Mouse (Mus musculus): ENCODE data around the gene Dlg3. TPM values are rescaled to one million over a fixed set of nuclear protein-coding genes. Genes with fewer than 3 reads are reported as not detected.

Gene Dlg3
- total and polyA plus RNA-seq, 3 experiments, result 0.05 TPM; not detected in 2

DNA sequence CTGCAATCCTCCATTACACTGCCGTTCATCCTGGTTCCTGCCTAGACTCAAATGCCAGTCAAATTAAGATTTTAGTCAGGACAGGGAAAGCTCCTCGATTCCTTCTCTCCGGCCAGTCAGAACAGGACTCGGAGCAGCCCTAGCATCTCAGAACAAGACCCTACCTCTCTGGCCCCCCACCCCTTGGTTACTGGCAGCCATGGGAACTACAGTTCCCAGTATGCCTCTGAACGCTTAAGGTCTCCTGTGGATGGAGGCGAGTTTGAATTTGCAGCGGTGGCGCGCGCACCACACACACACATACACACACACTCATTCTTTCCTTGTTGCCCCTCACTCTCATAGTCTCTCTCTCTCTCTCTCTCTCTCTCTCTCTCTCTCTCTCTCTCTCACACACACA is 28.1 kb upstream of the Dlg3 start:
- no peak overlapping the region for H3K4me3 ChIP-seq (ENCODE audit: low read depth, low read length)
- no peak for DNase-seq (ENCODE audit: low spot score)
- TF ChIP-seq POLR2AphosphoS5 (IDR thresholded peaks at IDR 0.05; ENCODE audit: insufficient replicate concordance, low read depth, low read length) (no peak), CTCF (IDR thresholded peaks at IDR 0.05; ENCODE audit: low read depth, low read length) (no peak), GATA1 (IDR thresholded peaks at IDR 0.05; ENCODE audit: borderline replicate concordance, low read length) (no peak), GATA2 (IDR thresholded peaks at IDR 0.05; ENCODE audit: borderline replicate concordance, low read depth, low read length) (no peak), TAL1 (conservative IDR thresholded peaks at IDR 0.05; ENCODE audit: low read depth, low read length) (no peak)
- no peaks in the 10 kb centered on the region for H3K9me3 ChIP-seq (replicated peaks)
- no peaks in the 10 kb centered on the region for H3K36me3 ChIP-seq (replicated peaks)
- no peak for ATAC-seq (ENCODE audit: extremely low read depth, insufficient number of reproducible peaks, low FRiP score, poor library complexity, severe bottlenecking)
- no peaks in the 10 kb centered on the region for H3K4me1 ChIP-seq (ENCODE audit: insufficient read depth, low read depth, low read length)
- no peaks in the 10 kb centered on the region for H3K27me3 ChIP-seq (ENCODE audit: insufficient read depth, low read length)

DNA sequence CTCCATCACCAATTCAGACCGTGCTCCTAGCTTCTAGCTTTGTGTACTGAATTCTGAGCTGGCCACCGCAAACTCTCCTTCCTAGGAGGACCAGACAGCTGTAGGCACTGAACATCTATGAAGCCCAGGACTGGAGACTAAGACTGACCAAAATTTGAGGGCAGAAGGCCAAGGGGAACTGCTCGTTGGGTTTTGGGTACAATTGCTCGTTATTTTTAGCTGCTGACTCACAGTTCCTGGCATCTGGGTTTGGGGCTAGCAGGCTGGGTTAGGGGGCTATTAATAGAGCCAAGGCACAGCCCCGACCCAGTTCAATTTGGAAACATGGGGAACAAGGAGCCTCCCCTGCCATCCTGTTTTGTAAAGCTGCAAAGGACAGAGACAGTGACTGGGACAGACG is 26.7 kb upstream of the Dlg3 start:
- Histone ChIP-seq H3K4me3 (ENCODE audit: low read depth, low read length) (no peak overlapping the region), H3K4me1 (ENCODE audit: insufficient read depth, low read depth, low read length) (no peaks in the 10 kb centered on the region), H3K36me3 (replicated peaks) (no peaks in the 10 kb centered on the region), H3K9me3 (replicated peaks) (no peaks in the 10 kb centered on the region), H3K27me3 (ENCODE audit: insufficient read depth, low read length) (no peaks in the 10 kb centered on the region)
- ATAC-seq (ENCODE audit: extremely low read depth, insufficient number of reproducible peaks, low FRiP score, poor library complexity, severe bottlenecking), result no peak
- TF ChIP-seq POLR2AphosphoS5 (IDR thresholded peaks at IDR 0.05; ENCODE audit: insufficient replicate concordance, low read depth, low read length) (no peak), GATA2 (IDR thresholded peaks at IDR 0.05; ENCODE audit: borderline replicate concordance, low read depth, low read length) (no peak), CTCF (IDR thresholded peaks at IDR 0.05; ENCODE audit: low read depth, low read length) (no peak), TAL1 (conservative IDR thresholded peaks at IDR 0.05; ENCODE audit: low read depth, low read length) (no peak), GATA1 (IDR thresholded peaks at IDR 0.05; ENCODE audit: borderline replicate concordance, low read length) (no peak)
- no peak for DNase-seq (ENCODE audit: low spot score)

GRCm38 (mm10) chrX:100741940-100742339 is 25.6 kb upstream of the Dlg3 start:
- Histone ChIP-seq H3K4me1 (ENCODE audit: insufficient read depth, low read depth, low read length) (no peaks in the 10 kb centered on the region), H3K4me3 (ENCODE audit: low read depth, low read length) (no peak overlapping the region), H3K9me3 (replicated peaks) (no peaks in the 10 kb centered on the region), H3K27me3 (ENCODE audit: insufficient read depth, low read length) (no peaks in the 10 kb centered on the region), H3K36me3 (replicated peaks) (no peaks in the 10 kb centered on the region)
- ATAC-seq (ENCODE audit: extremely low read depth, insufficient number of reproducible peaks, low FRiP score, poor library complexity, severe bottlenecking), result no peak
- DNase-seq (ENCODE audit: low spot score), result peak; percentile 4
- TF ChIP-seq CTCF (IDR thresholded peaks at IDR 0.05; ENCODE audit: low read depth, low read length) (peak; percentile 15; the same call in 1 of the 2 replicates), GATA1 (IDR thresholded peaks at IDR 0.05; ENCODE audit: borderline replicate concordance, low read length) (no peak)

GRCm38 (mm10) chrX:100765855-100766254 is 1.7 kb upstream of the Dlg3 start:
- H3K36me3 ChIP-seq (replicated peaks), result no peaks in the 10 kb centered on the region
- H3K4me3 ChIP-seq (ENCODE audit: low read depth, low read length), result no peak overlapping the region
- no peak for DNase-seq (ENCODE audit: low spot score)

DNA sequence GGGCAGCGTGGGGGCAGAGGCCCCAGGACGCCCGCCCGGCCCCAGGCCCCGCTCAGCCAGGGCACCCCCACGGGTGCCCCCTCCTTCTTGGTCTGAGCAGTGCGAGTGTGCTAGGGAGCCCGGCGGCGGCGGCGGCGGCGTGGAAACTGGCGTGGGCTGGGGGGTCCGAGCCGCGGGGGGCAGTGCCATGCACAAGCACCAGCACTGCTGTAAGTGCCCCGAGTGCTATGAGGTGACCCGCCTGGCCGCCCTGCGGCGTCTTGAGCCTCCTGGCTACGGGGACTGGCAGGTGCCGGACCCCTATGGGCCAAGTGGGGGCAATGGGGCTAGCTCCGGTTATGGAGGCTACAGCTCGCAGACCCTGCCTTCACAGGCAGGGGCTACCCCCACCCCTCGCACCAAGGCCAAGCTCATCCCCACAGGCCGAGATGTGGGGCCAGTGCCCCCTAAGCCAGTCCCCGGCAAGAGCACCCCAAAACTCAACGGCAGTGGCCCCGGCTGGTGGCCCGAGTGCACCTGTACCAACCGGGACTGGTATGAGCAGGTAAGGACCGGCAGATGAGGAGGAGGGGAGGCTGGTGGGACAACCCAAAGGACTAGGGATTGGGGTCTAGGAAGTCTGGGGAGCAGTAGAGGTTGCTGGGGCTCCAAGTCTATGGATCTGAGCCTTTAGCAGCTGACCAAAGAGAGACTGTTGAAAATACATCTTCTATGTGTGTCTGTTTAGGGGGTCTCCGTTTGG is 534 bp downstream of the Dlg3 start:
- TF ChIP-seq GATA2 (IDR thresholded peaks at IDR 0.05; ENCODE audit: borderline replicate concordance, low read depth, low read length) (no peak), TAL1 (conservative IDR thresholded peaks at IDR 0.05; ENCODE audit: low read depth, low read length) (no peak), POLR2AphosphoS5 (IDR thresholded peaks at IDR 0.05; ENCODE audit: insufficient replicate concordance, low read depth, low read length) (no peak), CTCF (IDR thresholded peaks at IDR 0.05; ENCODE audit: low read depth, low read length) (no peak), GATA1 (IDR thresholded peaks at IDR 0.05; ENCODE audit: borderline replicate concordance, low read length) (no peak)
- Histone ChIP-seq H3K9me3 (replicated peaks) (no peaks in the 10 kb centered on the region), H3K27me3 (ENCODE audit: insufficient read depth, low read length) (0 out of 2 replicates have a peak, but pooled peaks cover 2% of the 10 kb centered on the region), H3K4me1 (ENCODE audit: insufficient read depth, low read depth, low read length) (no peaks in the 10 kb centered on the region), H3K36me3 (replicated peaks) (no peaks in the 10 kb centered on the region), H3K4me3 (ENCODE audit: low read depth, low read length) (no peak overlapping the region)
- DNase-seq (ENCODE audit: low spot score) (no peak), ATAC-seq (ENCODE audit: extremely low read depth, insufficient number of reproducible peaks, low FRiP score, poor library complexity, severe bottlenecking) (no peak)

More at GRCm38 (mm10) chrX:100765855-100766254, 1.7 kb upstream of the Dlg3 start:
- TF ChIP-seq GATA2 (IDR thresholded peaks at IDR 0.05; ENCODE audit: borderline replicate concordance, low read depth, low read length), result no peak
- TF ChIP-seq GATA1 (IDR thresholded peaks at IDR 0.05; ENCODE audit: borderline replicate concordance, low read length), result no peak
- no peak for TF ChIP-seq CTCF (IDR thresholded peaks at IDR 0.05; ENCODE audit: low read depth, low read length)
- TF ChIP-seq POLR2AphosphoS5 (IDR thresholded peaks at IDR 0.05; ENCODE audit: insufficient replicate concordance, low read depth, low read length), result no peak
- TF ChIP-seq TAL1 (conservative IDR thresholded peaks at IDR 0.05; ENCODE audit: low read depth, low read length), result no peak
- Histone ChIP-seq H3K4me1 (ENCODE audit: insufficient read depth, low read depth, low read length) (no peaks in the 10 kb centered on the region), H3K9me3 (replicated peaks) (no peaks in the 10 kb centered on the region), H3K27me3 (ENCODE audit: insufficient read depth, low read length) (0 out of 2 replicates have a peak, but pooled peaks cover 2% of the 10 kb centered on the region)
- ATAC-seq (ENCODE audit: extremely low read depth, insufficient number of reproducible peaks, low FRiP score, poor library complexity, severe bottlenecking), result no peak

- Histone ChIP-seq H3K27me3 (ENCODE audit: insufficient read depth, low read length) (0 out of 2 replicates have a peak, but pooled peaks cover 2% of the 10 kb centered on the region), H3K4me3 (ENCODE audit: low read depth, low read length) (no peak overlapping the region), H3K9me3 (replicated peaks) (no peaks in the 10 kb centered on the region), H3K4me1 (ENCODE audit: insufficient read depth, low read depth, low read length) (no peaks in the 10 kb centered on the region), H3K36me3 (replicated peaks) (no peaks in the 10 kb centered on the region)
- ATAC-seq (ENCODE audit: extremely low read depth, insufficient number of reproducible peaks, low FRiP score, poor library complexity, severe bottlenecking), result no peak
- no peak for DNase-seq (ENCODE audit: low spot score)
- TF ChIP-seq POLR2AphosphoS5 (IDR thresholded peaks at IDR 0.05; ENCODE audit: insufficient replicate concordance, low read depth, low read length) (no peak), GATA1 (IDR thresholded peaks at IDR 0.05; ENCODE audit: borderline replicate concordance, low read length) (no peak), CTCF (IDR thresholded peaks at IDR 0.05; ENCODE audit: low read depth, low read length) (no peak), GATA2 (IDR thresholded peaks at IDR 0.05; ENCODE audit: borderline replicate concordance, low read depth, low read length) (no peak)
Observed at GRCm38 (mm10) chrX:100769281-100769680, 1.8 kb downstream of the Dlg3 start.
